Mouse (Mus musculus) brain, embryonic 18.5 days (tissue): ENCODE measurements around the gene Etaa1.
"Not testable (repeated sequence)": the region's sequence is repeated elsewhere in the genome, so short reads cannot be mapped to it uniquely, and the experiment has no call there.

ENCODE experiments used
- DNase-seq: peaks from one replicate; pipeline ENCODE4 v3.0.0-alpha.2; 2012; ENCODE audit warnings: low read depth, low spot score

Gene Etaa1

GRCm38 (mm10) chr11:17953231-17954134 is at the start of gene Etaa1:
TSS of gene Etaa1 (minus strand) at chr11:17953875.
- peak; percentile 88 for DNase-seq

- DNase-seq = no peak
Measured at GRCm38 (mm10) chr11:17994151-17994550, 40.5 kb upstream of the Etaa1 start.

- DNase-seq = no peak
Measured at GRCm38 (mm10) chr11:17992311-17992710, 38.6 kb upstream of the Etaa1 start.

GRCm38 (mm10) chr11:17983331-17983730 is 29.7 kb upstream of the Etaa1 start:
- DNase-seq = no peak

GRCm38 (mm10) chr11:17981246-17981645 is 27.6 kb upstream of the Etaa1 start:
- DNase-seq = no peak

GRCm38 (mm10) chr11:17975581-17975980 is 21.9 kb upstream of the Etaa1 start:
- DNase-seq = no peak

- no peak for DNase-seq
Measured at GRCm38 (mm10) chr11:17952791-17953190, 884 bp downstream of the Etaa1 start.

- DNase-seq = peak; percentile 50
Measured at GRCm38 (mm10) chr11:17951336-17951735, 2.3 kb downstream of the Etaa1 start.

- DNase-seq = no peak
Measured at GRCm38 (mm10) chr11:17939168-17939567, 14.5 kb downstream of the Etaa1 start.

- no peak for DNase-seq
Measured at GRCm38 (mm10) chr11:17937931-17938330, 15.7 kb downstream of the Etaa1 start.

GRCm38 (mm10) chr11:17917905-17918304 is 35.8 kb downstream of the Etaa1 start:
- no peak for DNase-seq

GRCm38 (mm10) chr11:17917101-17917500 is 36.6 kb downstream of the Etaa1 start:
- peak; percentile 18 for DNase-seq

- no peak for DNase-seq
Measured at GRCm38 (mm10) chr11:17916486-17916885, 37.2 kb downstream of the Etaa1 start.

- not testable (repeated sequence) for DNase-seq
Measured at GRCm38 (mm10) chr11:17900996-17901395, 52.7 kb downstream of the Etaa1 start.
